Mouse (Mus musculus): ENCODE measurements around the gene Nek6.
A peak's percentile ranks its signal among the peaks of the same experiment; 100 is the strongest.

Nek6 gene

DNA sequence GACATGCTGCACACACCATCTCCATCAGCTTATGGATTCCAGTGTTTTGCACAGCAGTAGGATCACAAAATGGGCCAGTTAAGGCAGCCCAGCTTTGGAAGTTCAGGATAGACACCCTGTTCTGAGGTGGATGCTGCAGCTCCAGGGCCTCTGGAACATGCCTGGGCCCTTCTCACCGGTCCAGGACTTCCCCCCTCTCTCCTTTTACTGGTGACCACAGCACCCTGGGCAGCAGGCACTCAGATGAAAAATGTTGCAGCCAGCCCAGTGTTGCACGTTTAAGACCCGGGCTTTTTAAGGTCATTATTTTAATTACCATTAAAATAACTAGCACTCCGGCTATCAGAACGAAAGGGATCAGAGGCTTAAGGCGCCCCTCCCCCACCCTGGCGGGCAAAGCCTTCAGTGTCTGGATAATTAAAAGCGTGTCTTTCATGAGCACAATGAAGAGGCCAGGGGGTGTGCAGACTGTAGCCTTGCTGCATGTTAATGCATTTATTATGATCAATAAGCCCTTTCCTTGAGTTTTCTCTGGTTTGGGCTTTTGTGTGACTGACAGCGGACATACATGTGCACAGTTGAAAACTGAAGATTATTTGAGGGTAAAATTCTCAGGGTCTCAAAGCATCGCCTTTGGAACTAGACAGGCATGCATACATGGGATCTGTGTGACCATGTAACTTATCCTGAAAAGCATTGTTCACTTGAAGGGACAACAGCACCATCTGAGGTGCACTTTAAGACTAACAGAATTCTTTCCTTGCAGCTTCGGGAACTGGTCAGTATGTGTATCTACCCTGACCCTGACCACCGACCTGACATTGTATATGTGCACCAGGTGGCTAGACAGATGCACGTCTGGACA is 73.3 kb downstream of the Nek6 start:
- DNase-seq: peak; percentile 85

DNA sequence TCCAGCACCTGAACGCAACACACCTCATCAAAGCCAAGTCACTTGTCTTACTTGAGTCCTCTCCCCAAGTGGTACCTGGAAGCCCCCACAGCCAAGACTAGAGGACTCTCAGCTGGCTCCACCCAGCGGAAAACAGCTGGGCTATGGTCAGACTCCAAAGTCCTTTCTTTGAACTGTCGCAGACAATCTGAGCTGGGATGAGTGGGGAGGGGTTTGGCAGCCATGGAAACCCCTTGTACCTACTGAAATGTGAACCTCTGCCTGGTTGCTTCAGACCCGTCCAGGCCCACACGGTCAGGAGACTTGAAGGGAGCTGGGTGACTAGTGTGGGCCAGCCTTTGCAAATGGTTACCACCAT is 73.9 kb downstream of the Nek6 start:
- peak; percentile 27 for DNase-seq

DNA sequence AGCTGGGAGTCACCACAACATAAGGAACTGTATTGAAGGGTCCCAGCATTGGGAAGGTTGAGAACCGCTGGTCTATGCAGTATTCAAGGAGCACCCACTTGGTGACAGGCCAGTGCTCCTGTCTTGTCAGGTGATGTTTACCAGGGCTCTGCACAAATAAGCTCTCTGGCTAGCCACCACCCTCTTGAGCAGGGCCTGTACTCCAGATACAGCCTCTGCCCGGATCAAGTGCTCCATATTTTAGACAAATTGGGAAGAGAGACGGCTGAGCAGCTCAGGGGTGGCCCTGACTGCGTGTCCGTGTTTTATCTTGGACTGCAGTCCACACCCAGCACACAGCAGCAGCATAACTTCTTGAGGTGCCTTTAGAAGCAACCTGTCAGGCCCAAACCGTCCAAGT is 75.3 kb downstream of the Nek6 start:
- no peak for DNase-seq

DNA sequence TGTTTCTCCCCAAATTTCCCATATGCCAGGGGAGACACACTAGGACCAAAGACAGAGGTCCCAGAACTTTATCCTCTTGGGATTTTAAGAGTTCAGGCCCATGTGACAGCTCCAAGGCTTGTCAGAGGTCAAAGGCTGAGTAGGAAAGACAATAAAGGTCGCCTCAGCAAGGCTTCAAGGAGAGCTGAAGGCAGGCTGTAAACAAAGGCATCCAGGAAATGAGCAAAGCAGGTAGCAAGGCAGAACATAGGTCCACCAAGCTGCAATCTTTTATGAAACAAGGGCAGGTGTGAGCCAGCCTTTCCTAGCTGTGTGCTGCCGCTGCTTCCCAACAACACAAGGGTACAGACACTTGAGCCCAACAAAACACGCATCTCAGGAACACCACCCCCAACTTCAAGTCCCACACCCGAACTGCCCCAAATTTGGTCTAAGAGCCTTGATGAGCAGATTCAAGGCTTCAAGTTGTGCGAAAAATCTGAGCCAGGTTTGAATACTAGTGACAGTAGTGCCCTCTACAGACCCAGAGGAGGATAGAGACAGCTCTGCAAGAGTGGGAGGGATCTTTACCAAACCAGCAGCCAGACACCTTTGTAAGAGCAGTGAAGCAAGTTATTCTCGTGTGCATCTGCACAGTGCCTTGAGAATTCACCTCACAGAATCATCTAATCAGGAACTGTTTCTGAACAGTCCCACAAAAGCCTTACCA is 80.5 kb downstream of the Nek6 start:
- peak; percentile 62 for DNase-seq

DNA sequence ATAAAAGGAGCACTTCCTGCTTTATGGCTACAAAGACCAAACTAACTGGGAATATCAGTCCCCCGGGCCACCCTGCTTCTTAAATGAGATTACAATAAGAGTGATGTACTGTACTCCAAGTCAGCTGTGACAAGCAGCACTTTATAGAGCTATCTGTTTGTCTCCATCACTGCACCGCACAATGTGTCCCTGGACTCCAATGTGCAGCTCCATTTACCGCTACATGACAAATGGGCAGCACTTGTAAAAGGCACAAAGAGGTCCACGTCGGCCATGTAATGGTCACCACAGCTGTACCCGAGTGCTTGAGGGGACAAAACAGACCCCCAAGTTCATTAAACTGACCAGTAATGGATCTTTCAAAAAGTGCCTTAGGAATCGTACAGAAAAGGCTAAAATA is 83.4 kb downstream of the Nek6 start:
- DNase-seq: no peak

DNA sequence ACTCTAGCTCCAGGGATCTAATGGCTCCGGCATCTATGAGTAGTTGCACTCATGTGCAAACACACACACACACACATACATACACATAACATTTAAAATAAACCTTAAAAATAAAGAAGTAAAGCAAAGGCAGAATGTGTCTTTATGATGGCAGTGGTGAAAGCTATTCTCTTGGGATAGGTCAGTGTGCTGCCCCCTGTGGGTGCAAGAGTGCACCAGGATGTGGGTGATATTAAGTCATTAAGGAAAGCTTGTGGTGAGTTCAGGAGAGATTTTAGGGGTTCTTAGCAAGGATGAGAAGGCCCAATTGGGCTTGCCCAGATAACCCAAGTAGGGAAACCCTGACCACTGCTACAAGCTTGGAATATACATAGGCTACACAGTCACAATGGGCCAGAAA is 86.5 kb downstream of the Nek6 start:
- DNase-seq: no peak

DNA sequence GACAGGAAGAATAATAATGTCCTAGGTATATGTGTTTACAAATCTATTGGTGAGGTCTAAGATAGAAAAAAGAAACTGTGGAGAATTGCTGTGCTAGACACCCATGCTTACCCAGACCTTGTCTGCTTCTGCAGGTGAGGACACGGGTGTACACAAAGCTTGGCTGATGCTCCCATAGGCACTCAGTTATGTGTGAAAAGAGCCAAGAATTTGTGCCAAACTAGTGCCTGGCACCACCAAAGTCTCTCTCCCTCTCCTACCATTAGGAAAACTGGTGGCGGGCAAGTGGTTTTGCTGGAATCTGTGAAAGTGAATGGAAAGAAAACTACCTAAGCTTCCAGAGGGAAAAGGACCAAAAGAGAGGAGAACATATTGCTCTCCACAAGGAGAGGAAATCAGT is 87.0 kb downstream of the Nek6 start:
- no peak for DNase-seq

DNA sequence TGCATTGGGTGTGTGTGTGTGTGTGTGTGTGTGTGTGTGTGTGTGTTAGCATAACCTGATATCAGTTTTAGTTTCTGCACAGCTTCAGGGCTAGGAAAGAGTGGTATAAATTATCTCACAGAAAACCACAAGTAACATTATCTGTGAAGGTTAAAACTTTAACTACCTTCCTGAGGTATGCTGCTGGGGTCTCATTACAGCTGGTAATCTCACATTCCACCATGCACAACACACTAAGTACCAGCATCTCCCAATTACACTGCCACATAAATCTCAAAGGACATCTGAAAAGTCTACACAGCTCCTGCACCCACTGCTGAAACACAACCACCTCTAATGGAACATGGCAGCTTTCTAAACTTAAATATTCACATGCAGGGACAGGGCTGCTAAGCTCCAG is 89.4 kb downstream of the Nek6 start:
- DNase-seq: no peak

DNA sequence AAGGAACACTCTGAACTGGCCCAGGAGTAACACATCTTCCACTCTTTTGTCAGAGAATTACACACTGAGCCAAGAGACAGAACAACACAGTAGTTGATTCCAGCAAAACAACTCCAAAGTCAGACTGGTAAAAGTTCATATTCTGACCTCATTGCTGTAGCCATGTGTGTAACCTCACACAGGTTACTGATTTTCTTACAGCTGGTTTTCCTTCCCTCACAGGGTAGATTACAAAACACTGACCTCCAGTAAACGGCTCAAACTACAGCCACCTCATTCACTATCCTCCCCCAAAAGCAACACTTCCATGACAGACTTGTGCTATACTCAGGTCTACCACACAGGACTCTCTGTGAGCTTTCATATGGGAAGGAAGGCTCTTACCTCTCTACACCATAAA is 96.3 kb downstream of the Nek6 start:
- DNase-seq: no peak

DNA sequence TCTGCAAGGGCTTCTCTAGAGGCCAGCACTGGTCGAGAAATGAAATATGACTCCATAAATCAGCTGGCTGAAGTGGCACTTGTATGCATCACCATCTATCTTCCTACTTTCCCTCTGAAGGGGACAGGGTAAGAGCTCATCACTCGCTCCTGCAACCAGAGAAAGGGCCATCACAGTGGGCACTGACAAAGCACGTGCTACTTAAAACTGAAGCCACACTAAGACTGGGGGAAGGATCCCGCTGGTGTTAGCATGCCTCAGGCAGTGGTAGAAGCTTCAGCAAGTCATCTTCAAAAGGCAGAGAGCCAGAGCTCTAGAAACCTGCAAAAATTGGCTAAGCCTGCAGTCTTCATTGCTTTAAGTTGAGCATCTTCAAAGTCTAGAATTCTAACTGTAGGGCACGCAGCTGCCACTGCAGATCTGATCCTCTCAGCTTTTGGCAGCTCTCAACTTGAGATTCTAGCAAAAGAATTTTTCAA is 97.4 kb downstream of the Nek6 start:
- DNase-seq: no peak

DNA sequence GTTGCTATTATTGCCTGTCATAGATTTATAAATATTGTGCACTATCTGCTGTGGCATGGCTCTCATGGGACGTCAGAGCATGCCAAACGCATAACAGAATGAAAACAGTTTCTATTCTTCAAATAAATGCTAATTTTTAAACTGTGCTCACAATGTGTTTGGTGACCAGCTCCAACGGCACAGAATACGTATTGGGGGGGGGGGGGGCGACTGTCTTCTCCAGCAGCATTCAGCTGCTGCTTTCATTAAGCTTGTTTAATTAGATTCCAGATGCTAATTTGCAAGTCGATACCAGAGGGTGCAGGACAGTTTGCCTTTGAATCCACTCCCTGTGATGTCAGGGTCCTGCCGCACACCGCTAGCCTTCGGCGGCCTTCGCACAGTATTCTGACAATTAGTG is 97.9 kb downstream of the Nek6 start:
- peak; percentile 11 for DNase-seq

DNA sequence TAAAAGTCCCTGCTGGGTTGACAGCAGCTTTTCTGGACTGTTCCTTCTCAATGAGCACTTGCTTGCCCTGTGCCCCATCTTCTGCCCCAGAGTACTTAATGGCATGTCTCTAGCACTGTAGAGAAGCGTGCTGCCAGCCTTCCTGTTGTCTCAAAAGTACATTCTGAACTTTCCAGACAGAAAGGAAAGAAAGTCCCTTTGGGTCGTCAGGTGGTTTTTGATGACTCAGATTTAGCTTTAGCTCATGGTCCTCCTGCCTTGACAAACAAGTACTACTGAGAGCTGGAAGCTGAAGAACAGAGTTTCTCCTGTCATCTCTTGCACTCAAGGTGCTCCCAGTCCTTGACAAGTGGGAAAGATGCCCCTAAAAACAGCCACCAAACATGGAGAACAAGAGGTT is 98.7 kb downstream of the Nek6 start:
- no peak for DNase-seq

DNA sequence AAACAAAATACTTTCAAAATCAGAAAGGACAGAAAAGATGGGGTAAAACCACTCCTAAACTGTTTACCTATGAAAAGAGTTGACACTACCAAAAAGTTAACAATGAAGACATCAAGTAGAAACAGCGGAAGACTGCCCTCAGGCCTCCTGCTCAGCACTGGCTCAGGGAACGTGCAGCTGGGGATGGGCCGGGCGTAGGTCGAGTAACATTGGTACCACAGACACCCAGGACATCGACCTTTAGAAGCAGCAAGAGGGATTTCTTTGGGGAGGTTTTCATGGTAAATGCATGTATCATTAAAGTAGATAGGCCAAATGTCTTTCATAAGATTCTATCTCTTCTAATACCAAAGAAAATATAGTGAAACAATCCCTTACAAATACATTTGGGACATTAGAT is 101.2 kb downstream of the Nek6 start:
- DNase-seq: no peak

DNA sequence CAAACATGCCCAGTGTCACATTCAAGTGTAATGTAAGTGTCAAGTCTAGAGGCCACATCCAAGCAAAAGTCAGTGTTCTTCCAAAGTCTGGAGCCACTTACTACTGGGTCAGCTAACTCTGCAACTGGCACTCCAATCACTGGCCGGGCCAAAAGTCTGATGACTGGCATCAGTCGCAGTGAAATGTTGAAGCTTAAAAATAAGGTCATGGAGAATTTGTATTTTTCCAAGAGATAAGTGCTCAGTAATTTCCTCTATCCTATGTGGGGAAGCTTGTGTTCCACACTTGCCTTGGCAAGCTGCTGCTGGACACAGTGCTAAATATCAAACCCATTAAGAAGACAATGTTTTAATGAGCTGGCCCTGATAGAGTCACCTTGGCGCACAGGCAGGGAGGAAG is 102.1 kb downstream of the Nek6 start:
- no peak for DNase-seq

DNA sequence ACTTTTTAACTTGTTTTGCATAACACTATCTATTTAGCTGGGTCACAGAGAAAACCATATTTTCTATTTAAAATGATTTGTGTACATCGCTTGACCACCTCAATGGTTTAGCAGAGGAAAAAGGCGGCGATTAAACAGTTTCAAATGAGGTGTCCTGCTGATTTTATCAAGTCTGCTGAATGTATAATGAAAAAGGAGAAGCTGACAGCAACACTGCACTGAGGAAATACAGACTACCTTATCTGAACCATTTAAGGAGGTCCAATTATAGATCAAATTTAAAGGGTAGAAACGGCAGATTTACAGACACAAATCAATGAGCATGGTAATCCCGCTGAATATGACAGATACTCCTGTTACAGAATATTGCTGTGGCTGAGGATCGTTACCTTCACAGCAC is 103.0 kb downstream of the Nek6 start:
- no peak for DNase-seq

DNA sequence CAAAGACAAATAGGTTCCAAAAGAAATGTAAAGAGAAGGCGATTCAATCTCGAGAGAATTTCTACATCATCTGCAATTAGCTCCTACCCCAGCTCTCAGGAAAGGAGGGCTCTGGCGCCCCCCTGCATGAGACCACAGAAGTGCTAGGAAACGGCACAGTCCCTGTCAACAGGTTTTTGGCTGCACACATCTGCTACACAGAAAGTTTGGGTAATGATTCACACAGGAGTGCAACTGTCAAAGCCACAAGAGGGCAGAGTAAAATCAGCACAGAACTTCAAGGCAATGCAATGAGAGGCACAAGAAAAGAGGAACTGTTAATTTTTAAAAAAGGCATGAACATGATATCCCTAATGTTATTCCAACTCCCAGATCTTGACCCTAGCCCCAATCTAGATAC is 104.6 kb downstream of the Nek6 start:
- DNase-seq: peak; percentile 10

DNA sequence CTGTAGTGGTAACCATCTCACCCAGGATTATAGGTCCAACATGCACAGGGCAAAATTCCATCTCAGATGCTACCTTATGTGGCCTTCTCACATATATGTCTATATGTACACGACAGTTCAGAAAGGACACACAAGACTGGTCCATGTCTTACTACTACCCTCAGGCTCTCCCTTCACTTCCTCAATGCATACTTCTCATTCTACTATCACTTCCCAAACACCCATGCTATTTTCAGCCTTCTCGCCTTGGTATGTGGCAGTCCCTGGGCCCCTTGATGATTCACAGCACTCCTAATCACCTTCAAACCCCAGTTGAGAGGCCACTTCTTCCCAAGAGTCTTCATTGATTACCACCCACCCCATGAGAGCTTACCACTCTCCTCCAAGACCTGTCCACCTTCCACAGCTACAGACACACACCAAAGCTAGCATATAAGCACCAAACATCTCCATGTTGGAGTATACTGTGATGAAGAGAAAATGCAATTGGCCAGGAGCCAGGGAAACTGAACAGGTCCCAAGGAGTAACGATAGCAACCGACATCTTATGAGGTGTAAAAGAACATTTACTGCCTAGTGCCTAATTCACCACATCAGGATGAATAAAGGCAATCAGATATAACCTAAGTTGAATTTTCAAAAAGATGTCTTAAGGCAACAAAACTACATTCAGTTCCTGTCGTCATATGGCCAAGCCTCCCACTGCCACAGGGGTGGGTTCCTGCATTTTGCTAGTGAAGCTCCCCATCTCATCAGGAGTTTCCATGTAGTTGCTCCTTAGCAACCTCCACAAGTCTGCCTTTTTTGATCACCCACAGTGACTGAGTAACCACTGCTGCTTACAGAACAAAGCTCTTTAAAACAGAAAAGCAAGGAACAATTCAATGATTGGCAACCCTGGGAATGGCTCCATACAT is 105.8 kb downstream of the Nek6 start:
- no peak for DNase-seq

DNA sequence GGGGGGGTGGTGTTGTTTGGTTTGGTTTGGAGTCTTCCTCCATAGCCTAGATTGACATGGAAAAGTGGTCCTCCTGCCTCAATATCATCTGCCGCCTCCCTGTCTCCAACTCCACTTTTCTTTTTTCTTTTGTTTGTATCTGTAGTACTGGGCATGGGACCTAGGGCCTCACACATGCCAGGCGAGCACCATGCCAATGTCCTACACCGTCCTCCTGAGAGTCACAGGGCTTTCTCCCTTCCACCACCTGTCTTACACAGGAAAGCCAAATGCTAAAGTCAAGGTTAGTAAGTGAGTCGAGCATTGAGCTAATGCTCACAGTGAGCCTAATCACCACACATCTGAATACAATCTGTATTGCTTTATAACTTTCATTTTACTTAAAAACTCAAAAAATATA is 108.3 kb downstream of the Nek6 start:
- DNase-seq: no peak

DNA sequence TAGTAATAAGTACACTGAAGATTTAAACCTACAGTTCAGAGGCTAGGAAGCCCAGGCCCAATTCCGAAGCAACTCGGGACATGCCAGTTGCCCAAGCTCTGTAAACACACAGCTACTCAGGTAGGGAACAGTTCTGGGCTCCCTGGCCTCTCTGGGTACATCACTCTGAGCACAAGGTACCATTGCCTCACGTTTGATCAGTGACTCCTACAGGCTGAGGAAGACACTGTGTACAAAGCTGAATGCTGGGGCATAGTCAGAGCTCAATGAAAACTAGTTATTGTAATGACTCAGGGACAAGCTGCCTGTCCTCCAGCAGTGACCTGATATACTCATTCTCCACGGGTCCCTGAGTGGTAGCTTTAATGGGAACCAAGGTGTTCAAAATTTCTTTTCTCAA is 109.6 kb downstream of the Nek6 start:
- no peak for DNase-seq

DNA sequence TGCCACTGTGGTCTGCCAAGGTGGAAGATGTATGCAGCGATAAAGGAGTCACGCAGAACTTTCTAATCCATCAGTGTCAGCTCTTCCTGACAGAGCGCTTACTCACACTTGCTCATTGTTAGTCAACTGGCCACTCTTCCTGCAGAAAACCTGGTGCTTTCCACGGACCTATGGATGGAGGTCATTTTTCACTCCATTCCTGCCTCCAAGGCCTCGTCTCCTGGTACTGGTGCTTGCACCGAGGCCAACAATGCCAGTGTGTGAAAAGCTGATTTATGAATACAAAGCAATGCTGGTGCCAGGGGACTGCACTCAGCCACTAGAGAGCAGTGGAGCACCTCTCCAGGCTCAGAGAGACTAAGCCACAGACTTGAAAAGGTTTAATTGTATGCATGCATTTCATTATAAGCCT is 110.2 kb downstream of the Nek6 start:
- peak; percentile 22 for DNase-seq

DNA sequence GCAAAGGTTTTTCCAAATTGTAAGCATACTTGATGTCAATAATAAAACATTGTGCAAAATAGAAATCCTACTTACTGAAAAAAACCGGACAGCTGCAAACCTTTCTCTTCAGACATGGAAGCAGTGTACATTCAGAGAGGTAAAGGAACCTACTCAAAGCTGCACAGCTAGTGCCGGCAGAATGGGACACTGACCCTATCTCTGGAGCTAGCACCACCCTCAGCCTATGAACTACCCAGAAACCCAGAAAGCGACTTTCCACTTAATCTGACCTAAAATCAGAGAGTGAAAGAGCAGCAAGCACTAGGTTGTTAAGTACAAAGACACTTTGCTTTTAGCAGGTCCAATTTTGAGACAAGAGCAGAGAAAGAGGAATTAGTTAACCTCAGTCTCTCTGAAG is 112.0 kb downstream of the Nek6 start:
- DNase-seq: no peak

DNA sequence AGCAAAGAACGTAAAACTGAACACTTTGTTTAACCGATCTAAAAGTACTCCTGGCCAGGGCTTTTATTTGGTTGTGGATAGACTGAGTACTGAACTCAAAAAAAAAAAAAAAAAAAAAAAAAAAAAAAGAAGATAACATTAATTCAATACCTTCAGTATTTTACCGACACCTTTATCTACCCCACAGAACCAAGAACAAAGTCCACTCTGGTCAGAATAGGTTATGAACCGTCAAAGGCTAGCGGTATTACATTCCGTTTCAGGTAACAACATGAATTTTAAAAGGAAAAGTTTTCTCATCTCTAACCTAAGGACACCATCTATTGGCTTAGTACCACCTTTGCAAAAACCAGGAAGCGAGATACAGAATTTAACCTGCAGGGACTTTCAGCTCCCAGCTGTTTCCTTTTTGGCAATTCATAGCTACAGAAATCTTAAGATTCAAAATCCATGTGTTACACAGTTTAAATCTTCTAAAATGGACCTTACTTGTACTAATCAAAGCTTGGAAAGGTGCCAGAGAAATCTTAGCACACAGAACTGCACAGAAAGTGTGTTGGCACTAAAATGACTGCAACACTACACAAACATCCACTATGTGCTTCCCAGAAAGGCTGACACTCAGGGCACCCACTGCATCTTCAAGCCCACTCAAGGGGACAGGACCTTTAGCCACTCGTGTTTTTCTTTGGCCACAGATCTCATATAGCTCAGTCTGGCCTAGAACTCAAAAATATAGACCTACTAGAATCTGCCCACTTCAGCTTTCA is 112.6 kb downstream of the Nek6 start:
- DNase-seq: no peak

DNA sequence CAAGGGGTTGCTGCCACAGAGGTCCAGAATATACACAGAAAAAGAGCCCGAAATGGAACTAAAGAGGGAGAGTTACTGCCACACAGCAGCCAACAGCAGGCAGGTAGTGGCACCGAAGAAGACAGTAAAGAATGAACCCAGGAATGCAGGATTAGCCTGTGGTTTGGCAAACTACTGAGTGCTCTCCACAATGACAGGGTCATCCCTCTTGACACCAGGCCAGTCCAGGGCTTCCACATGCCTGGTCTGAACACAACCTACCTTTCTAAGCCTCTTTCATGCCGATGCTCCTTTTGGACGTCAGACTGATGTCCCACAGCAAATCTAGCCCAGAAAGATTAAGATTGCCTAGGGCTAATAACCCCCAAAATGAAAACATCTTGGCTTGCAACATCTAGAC is 117.4 kb downstream of the Nek6 start:
- DNase-seq: no peak

All from retina, postnatal 1 day (tissue).